Mouse (Mus musculus): Measurements from ENCODE around the gene Arhgef26.

DNA sequence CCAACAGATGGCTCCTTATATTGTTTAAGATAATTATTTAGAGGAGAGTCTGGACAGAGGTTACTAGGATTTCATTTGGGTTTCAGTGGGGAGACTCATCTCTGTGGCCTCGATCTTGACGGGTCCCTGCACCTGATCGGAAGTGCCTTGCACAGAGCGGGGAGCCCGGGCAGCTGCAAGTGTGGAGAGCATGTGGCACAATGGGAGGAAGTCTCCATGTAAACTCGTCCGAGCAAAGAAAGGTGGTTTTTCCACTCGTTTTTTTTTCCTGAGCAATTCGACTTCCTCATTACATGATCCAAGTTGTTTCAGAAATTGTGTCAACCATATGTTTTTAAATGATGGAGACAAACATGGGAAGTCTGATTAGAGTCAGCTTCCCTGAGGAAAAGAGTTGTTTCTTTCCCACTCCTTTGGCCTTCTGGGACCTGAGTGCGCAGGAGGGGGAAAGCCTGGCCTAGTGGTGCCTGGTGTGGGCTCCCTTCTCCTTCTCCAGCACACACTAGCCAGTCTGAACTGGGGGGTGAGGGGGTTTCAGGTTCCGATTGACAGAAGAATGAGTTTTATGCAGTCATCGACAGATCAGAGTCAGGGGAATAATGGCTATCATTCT, 105.5 kb downstream of the Arhgef26 start:
- TF ChIP-seq CTCF (IDR thresholded peaks at IDR 0.05; ENCODE audit: borderline replicate concordance, extremely low read depth, insufficient read depth, insufficient read length) = no peak
- TF ChIP-seq POLR2A (IDR thresholded peaks at IDR 0.05; ENCODE audit: borderline replicate concordance, extremely low read depth, insufficient read depth, insufficient read length, poor library complexity, severe bottlenecking) = no peak

All from brain, embryonic 14.5 days (tissue).